Mouse (Mus musculus) lung, adult 2 months (tissue): ENCODE measurements around the gene Aimp2.

Experiments used
- CTCF ChIP-seq: fragments of 200-500 bp; IDR thresholded peaks from 2 replicates; pipeline ENCODE4 v1.5.1; 2011; ENCODE audit warnings: mild to moderate bottlenecking, low read length, control low read depth; ENCODE audit not compliant: insufficient read depth
- POLR2A ChIP-seq: fragments of 200-500 bp; IDR thresholded peaks from 2 replicates; pipeline ENCODE4 v1.6.1; 2011; ENCODE audit warnings: low read depth, mild to moderate bottlenecking, control low read depth, low read length, borderline replicate concordance; ENCODE audit errors: extremely low read depth

GRCm38 (mm10) chr5:143927875-143928274, 18.2 kb upstream of the Aimp2 start, which contains the start of gene Gm42421:
- no peak for TF ChIP-seq CTCF
- TF ChIP-seq POLR2A = no peak
